Mouse (Mus musculus) gastrocnemius, postnatal 36 days (tissue): Measurements from ENCODE around the gene Arfgap2. TPM values are rescaled to one million over a fixed set of nuclear protein-coding genes. Genes with fewer than 3 reads are reported as not detected.
A peak's percentile ranks its signal among the peaks of the same experiment; 100 is the strongest.

Source experiments
- DNase-seq, 2 experiments: peaks; one replicate each; pipeline ENCODE4 v3.0.0; 2022
- intact Hi-C: fragments of 180-260 bp; cut with DNase I; formaldehyde crosslinking; loops from one replicate; pipeline ENCODE4 v1.15.1; 2025
- total RNA-seq, 2 experiments: library from RNA; stranded (reverse); gene quantifications; 2 replicates each; pipeline ENCODE4 v1.2.3; 2021

Arfgap2 gene
- total RNA-seq, 2 experiments from 2014 or later, result 131 to 132 TPM

GRCm38 (mm10) chr2:91299156-91299555 is 34.4 kb downstream of the Arfgap2 start:
- intact Hi-C loops, result no loop called here
- DNase-seq, result no peak

DNA sequence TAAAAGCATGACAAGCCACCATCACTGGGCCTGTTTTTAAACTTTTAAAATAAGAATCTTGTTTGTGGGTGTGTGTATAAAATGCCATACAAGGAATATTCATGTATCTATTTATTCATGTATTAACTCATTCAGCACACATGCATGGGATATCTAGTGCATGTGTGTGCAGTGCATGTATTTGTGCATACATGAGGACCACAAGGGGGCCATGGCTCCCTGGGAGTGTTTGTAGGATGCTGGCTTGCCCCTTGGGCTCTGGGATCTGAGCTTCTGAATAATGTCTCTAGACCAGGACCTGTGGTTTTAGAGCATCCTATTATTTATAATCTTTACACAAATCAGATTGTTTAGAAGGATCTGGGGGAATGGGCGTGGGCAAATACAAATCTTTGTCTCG is 36.0 kb downstream of the Arfgap2 start:
- no peak for DNase-seq
- intact Hi-C loops, result no loop called here

GRCm38 (mm10) chr2:91301836-91302235 is 37.1 kb downstream of the Arfgap2 start:
- no peak for DNase-seq
- intact Hi-C loops, result no loop called here

DNA sequence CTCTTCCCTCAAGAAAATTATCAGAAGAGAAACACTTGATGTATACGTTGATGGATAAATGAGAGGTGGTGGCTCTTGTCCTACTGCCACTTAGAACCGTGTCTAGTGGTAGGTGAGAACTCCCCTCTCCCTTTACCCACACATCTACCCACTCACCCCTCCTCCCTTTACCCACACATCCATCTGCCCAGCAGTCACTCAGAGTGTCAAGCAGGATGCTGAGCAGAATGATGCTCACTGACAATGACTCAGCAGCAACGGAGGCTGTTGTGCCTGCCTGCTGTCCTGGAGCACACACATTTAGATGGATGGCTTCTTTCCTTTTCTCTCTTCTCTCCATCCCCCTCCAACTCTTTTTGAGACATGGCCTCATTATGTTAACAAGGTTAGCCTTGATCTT is 38.1 kb downstream of the Arfgap2 start:
- no peak for DNase-seq
- intact Hi-C loops, result no loop called here

DNA sequence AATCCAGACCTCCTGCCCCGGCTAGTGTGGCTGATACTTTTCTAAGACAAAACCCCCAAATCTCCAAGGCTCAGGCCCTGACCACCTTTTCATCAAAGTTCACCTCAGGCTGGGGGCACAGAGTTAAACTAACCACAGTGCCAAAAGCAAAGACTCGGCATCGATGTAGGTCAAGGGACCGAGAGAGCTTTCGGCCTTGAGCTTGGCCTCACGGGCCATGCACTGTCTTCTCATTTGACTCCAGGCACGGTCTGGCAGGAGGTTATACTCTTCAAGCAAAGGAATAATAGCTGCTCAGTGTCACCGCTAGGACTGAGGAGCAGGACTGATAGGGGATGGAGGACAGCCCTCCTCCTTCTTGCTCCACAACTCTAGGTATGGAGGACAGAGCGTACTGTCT is 41.2 kb downstream of the Arfgap2 start:
- intact Hi-C loops, result no loop called here
- no peak for DNase-seq

DNA sequence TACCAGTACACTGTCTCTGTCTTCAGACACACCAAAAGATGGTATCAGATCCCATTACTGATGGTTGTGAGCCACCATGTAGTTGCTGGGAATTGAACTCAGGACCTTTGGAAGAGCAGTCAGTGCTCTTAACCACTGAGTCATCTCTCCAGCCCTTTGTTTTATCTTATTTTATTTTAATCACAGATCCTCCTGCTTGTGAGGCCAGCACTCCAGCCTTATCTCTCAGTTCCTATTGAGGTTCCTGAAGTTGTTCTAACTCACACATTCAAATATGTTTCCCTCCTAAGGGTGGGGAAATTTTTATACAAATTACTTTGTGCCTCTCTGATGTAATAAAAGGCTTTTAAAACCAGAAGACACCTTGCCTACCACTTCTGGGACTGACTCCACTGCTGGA is 41.8 kb downstream of the Arfgap2 start:
- no peak for DNase-seq
- intact Hi-C loops, result no loop called here

DNA sequence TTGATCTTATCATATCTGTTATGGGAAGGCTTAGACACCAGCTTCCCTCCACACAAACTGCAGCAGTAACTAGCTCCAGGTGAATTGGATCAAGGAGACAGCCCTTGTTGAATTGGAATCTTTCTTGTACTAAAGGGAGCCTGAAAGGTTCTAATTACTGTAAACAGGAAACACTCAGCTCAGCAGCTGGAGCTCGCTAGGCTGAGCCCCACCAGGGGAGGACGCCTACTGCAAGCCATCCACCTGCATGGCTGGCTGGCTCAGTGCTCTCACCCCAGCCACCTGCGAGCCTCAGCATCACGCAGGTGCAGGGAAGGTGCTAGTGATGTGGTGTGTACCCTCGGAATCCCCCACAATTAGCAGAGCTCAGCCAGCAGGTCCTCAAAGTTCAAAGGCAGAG is 43.9 kb downstream of the Arfgap2 start:
- no peak for DNase-seq
- intact Hi-C loops, result no loop called here

- intact Hi-C loops, result no loop called here
- no peak for DNase-seq
Observed at GRCm38 (mm10) chr2:91309546-91309945, 44.8 kb downstream of the Arfgap2 start.

GRCm38 (mm10) chr2:91312578-91313311 is 48.0 kb downstream of the Arfgap2 start:
- no peak for DNase-seq
- intact Hi-C loops, result loop anchor here (10.0 kb wide), 1 partner anchor 312 kb away; no protein-coding TSS in a partner anchor

GRCm38 (mm10) chr2:91314184-91314583 is 49.4 kb downstream of the Arfgap2 start:
- DNase-seq, result no peak
- intact Hi-C loops, result loop anchor here (10.0 kb wide), 1 partner anchor 311 kb away; no protein-coding TSS in a partner anchor

GRCm38 (mm10) chr2:91320559-91321529 is 56.1 kb downstream of the Arfgap2 start:
- intact Hi-C loops, result no loop called here
- no peak for DNase-seq

GRCm38 (mm10) chr2:91321923-91322322 is 57.1 kb downstream of the Arfgap2 start:
- DNase-seq, result no peak
- intact Hi-C loops, result no loop called here

GRCm38 (mm10) chr2:91322490-91322889 is 57.7 kb downstream of the Arfgap2 start:
- intact Hi-C loops, result no loop called here
- no peak for DNase-seq

GRCm38 (mm10) chr2:91324346-91324745 is 59.6 kb downstream of the Arfgap2 start:
- DNase-seq, result no peak
- intact Hi-C loops, result no loop called here

GRCm38 (mm10) chr2:91324761-91325421 is 60.1 kb downstream of the Arfgap2 start:
- intact Hi-C loops, result no loop called here
- peak in 1 of 2 experiments; percentile 35 for DNase-seq

Other genes starting within 250 kb of the Arfgap2 start
- gene Rapsn, start 229.4 kb upstream of the Arfgap2 start, total RNA-seq, result 10 to 100 TPM; 21.7 to 23.9 TPM
- 100 to 1,000 TPM; 223 to 229 TPM for gene Psmc3, start 211.0 kb upstream of the Arfgap2 start, total RNA-seq
- gene Slc39a13, start 194.6 kb upstream of the Arfgap2 start, total RNA-seq, result 10 to 100 TPM; 21.1 to 21.7 TPM
- 1 to 10 TPM in 1 of 2 experiments, under 1 TPM in 1; 0.91 to 1.1 TPM for gene Spi1, start 182.6 kb upstream of the Arfgap2 start, total RNA-seq
- gene Mybpc3, start 146.8 kb upstream of the Arfgap2 start, total RNA-seq, result not detected
- gene Madd, start 81.1 kb upstream of the Arfgap2 start, total RNA-seq, result 1 to 10 TPM; 4.1 to 5.0 TPM
- 10 to 100 TPM; 17.3 to 19.1 TPM for gene Nr1h3, start 62.1 kb upstream of the Arfgap2 start, total RNA-seq
- 10 to 100 TPM; 13.0 to 14.3 TPM for gene Acp2, start 62.1 kb upstream of the Arfgap2 start, total RNA-seq
- gene Ddb2, start 28.0 kb upstream of the Arfgap2 start, total RNA-seq, result 1 to 10 TPM; 2.1 to 2.6 TPM
- gene Pacsin3, start 9.0 kb upstream of the Arfgap2 start, total RNA-seq, result 100 to 1,000 TPM; 333 to 372 TPM
- gene 1110051M20Rik, start 179.7 kb downstream of the Arfgap2 start, total RNA-seq, result 10 to 100 TPM; 12.3 to 12.6 TPM
- gene Lrp4, start 192.5 kb downstream of the Arfgap2 start, total RNA-seq, result 1 to 10 TPM; 7.2 to 7.3 TPM